Mouse (Mus musculus) kidney, embryonic 14.5 days (tissue): Measurements from ENCODE around the gene Espl1. TPM values are rescaled to one million over a fixed set of nuclear protein-coding genes. Genes with fewer than 3 reads are reported as not detected.
A peak's percentile ranks its signal among the peaks of the same experiment; 100 is the strongest.

Experiments
- ATAC-seq: fragments of 200-750 bp; cut with Nextera tagmentation; 2 replicates; pipeline ENCODE4 v1.8.0; 2017; ENCODE audit warnings: moderate number of reproducible peaks, mild to moderate bottlenecking, moderate TSS enrichment, moderate library complexity; ENCODE audit not compliant: low FRiP score, low TSS enrichment
- H3K27ac ChIP-seq: fragments of 300-500 bp; sonication (generic); 2 replicates; pipeline ENCODE4 v1.5.1; 2014; ENCODE audit warnings: low read depth, mild to moderate bottlenecking, low read length, moderate library complexity, mixed read lengths
- H3K27me3 ChIP-seq: fragments of 300-500 bp; sonication (generic); 2 replicates; pipeline ENCODE4 v1.6.1; 2014; ENCODE audit warnings: mild to moderate bottlenecking, low read length; ENCODE audit not compliant: control insufficient read depth, insufficient read depth
- H3K36me3 ChIP-seq: fragments of 300-500 bp; sonication (generic); 2 replicates; pipeline ENCODE4 v1.6.1; 2014; ENCODE audit warnings: low read length, mixed read lengths; ENCODE audit not compliant: control insufficient read depth, insufficient read depth
- H3K4me1 ChIP-seq: fragments of 300-500 bp; sonication (generic); 2 replicates; pipeline ENCODE4 v1.6.1; 2014; ENCODE audit warnings: low read length, mixed read lengths; ENCODE audit not compliant: control insufficient read depth, insufficient read depth
- H3K4me2 ChIP-seq: fragments of 300-500 bp; sonication (generic); replicated peaks from 2 replicates; pipeline ENCODE4 v1.6.1; 2014; ENCODE audit warnings: low read depth, mild to moderate bottlenecking, low read length
- H3K4me3 ChIP-seq: fragments of 300-500 bp; sonication (generic); 2 replicates; pipeline ENCODE4 v1.5.1; 2014; ENCODE audit warnings: mild to moderate bottlenecking, low read length
- H3K9ac ChIP-seq: fragments of 300-500 bp; sonication (generic); 2 replicates; pipeline ENCODE4 v1.6.1; 2014; ENCODE audit warnings: low read depth, mild to moderate bottlenecking, low read length, moderate library complexity
- H3K9me3 ChIP-seq: fragments of 300-500 bp; sonication (generic); 2 replicates; pipeline ENCODE4 v1.6.1; 2016; ENCODE audit warnings: low read length; ENCODE audit not compliant: control insufficient read depth
- WGBS: fragments of 180-500 bp; shearing (Covaris S2); extraction: QIAGEN DNeasy Blood & Tissue Kit; methylation state at CpG from one replicate; pipeline ENCODE4 v1.1.7; 2014; 5-methylcytosine and 5-hydroxymethylcytosine counted together
- polyA plus RNA-seq: library from polyadenylated mRNA; unstranded; fragments of >200 nt; fragmentation: Nextera tagmentation; extraction: Ambion mirVana; gene quantifications from 2 replicates; pipeline ENCODE4 v1.2.1, GENCODE M21; 2014

Espl1 gene
- 33.6 and 35.2 TPM in 2 replicates for polyA plus RNA-seq

DNA sequence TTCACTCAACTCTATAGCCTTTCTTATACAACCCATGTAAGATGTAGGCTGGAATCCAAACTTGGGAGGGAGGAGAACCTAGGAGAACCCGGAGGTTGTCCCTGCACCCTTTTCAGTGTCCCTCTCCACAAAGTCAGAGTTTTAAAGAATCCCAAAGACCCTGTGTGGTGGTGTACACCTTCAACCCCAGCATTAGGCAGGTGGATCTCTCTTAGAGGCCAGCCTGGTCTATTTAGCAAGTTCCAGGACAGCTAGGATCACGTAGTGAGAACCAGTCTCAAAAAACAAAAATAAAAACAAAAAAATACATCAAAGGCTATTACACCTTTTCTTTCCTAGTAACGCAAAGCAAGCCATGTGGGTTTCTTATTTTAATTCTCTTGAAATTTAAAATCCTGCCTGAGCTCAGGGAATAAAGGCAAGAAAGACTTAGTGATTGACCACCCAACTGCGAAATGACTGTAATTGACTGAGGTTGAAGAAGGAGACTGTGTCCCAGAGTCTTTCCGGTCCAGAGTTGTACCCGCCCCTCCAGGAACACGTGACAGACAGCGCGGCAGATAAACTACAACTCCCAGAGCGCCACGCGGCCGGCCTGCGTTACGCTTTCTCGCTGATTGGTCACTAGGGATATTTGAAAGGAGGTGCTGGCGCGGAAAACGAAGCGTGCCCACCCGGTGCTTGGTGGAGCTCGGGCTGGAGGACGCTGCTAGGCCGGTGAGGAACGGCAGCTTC lies at the start of gene Espl1:
Gene Espl1 (plus strand): TSS at position 634 of the 735 bp plus-strand sequence.
- Histone ChIP-seq H3K36me3 (peaks cover 30% of the 10 kb centered on the region), H3K9me3 (no peaks in the 10 kb centered on the region), H3K4me1 (no peaks in the 10 kb centered on the region), H3K4me2 (peak within 1 kb of the TSS; percentile 67), H3K4me3 (peak within 1 kb of the TSS; percentile 72), H3K27ac (no peak within 1 kb of the TSS), H3K9ac (peak within 1 kb of the TSS; percentile 67), H3K27me3 (no peaks in the 10 kb centered on the region)
- peak; percentile 98 for ATAC-seq
- WGBS = 6% methylated on average over 25 of the region's 25 CpGs

- peaks cover 49% of the 10 kb centered on the region for H3K4me1 ChIP-seq
- peak overlapping the region; percentile 74 for H3K9ac ChIP-seq
- no peaks in the 10 kb centered on the region for H3K36me3 ChIP-seq
- H3K4me2 ChIP-seq = peak overlapping the region; percentile 81
- H3K27me3 ChIP-seq = no peaks in the 10 kb centered on the region; the same call in 1 of the 2 replicates
- peak; percentile 75 for ATAC-seq
- under 1% methylated on average over 34 of the region's 35 CpGs for WGBS
- H3K27ac ChIP-seq = peak overlapping the region; percentile 96
- peak overlapping the region; percentile 66 for H3K4me3 ChIP-seq
- no peaks in the 10 kb centered on the region for H3K9me3 ChIP-seq
These were observed 49.2 kb upstream of the Espl1 start for GRCm38 (mm10) chr15:102246866-102247251.

GRCm38 (mm10) chr15:102247252-102248130 lies 48.6 kb upstream of the Espl1 start:
- Histone ChIP-seq H3K4me1 (peaks cover 49% of the 10 kb centered on the region), H3K9me3 (no peaks in the 10 kb centered on the region), H3K4me2 (peak overlapping the region; percentile 81), H3K27ac (peak overlapping the region; percentile 96), H3K4me3 (peak overlapping the region; percentile 66), H3K9ac (peak overlapping the region; percentile 74), H3K36me3 (0 out of 2 replicates have a peak, but pooled peaks cover 3% of the 10 kb centered on the region), H3K27me3 (no peaks in the 10 kb centered on the region; the same call in 1 of the 2 replicates)
- under 1% methylated on average over 56 of the region's 65 CpGs for whole genome bisulfite sequencing
- peak; percentile 59 for ATAC-seq

DNA sequence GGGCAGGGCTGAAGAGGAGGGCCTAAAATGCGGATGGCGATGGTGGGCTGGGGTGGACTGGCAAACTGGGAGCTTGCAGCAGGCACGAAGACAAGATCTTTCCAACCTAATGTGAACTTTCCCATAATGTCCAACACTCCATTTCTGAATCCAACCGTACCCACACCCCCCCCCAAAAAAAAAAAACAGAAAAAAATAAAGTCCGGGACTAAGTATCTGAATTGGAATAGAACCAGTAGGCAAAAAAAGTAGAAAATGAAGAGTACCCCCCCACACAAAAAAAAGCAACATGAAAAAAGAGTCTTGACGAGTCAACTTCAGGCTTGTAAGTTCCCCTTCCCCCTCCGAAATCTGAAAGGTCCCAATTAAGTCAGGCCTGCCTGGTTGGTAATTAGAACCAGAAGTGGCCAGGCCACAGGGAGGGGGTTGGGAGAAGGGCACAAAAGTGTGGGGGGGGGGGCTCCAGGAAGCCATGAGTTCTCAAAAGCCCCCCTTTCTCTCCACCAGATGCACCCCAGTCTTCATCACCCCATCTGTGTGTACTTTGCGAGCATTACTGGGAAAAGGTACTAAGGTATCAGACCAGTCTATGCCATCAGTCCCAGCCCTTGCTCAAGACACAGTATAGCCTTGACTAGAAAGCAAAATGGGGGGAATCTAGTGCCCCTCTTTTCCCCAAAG lies 47.8 kb upstream of the Espl1 start:
- Histone ChIP-seq H3K4me1 (peaks cover 43% of the 10 kb centered on the region), H3K27ac (peak overlapping the region; percentile 96), H3K4me3 (peak overlapping the region; percentile 66), H3K36me3 (0 out of 2 replicates have a peak, but pooled peaks cover 3% of the 10 kb centered on the region), H3K9me3 (no peaks in the 10 kb centered on the region), H3K9ac (peak overlapping the region; percentile 74), H3K27me3 (no peaks in the 10 kb centered on the region; the same call in 1 of the 2 replicates), H3K4me2 (peak overlapping the region; percentile 81)
- 7% methylated on average over 8 of the region's 8 CpGs for WGBS
- ATAC-seq = no peak

DNA sequence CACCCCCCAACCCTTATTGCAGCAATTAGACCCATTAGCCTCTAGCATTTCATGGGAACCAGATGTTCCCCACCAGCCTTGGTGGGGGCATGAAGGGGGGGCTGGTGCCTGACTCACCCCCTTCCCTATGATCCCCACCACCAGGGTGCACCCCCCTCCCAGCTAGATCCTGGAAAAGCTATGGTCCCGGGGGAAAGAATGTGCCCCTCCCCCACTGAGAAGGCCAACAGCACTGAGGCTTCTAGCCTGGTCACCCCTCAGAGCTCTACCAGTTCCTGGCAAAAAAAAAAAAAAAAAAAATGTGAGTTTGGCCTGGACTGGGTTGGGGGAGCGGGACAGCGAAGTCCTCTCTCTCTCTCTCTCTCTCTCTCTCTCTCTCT lies 47.3 kb upstream of the Espl1 start:
- Histone ChIP-seq H3K4me3 (peak overlapping the region; percentile 30; the same call in 1 of the 2 replicates), H3K36me3 (0 out of 2 replicates have a peak, but pooled peaks cover 3% of the 10 kb centered on the region), H3K9ac (no peak overlapping the region), H3K27ac (peak overlapping the region; percentile 96), H3K4me2 (peak overlapping the region; percentile 81), H3K4me1 (peaks cover 38% of the 10 kb centered on the region), H3K27me3 (no peaks in the 10 kb centered on the region; the same call in 1 of the 2 replicates), H3K9me3 (no peaks in the 10 kb centered on the region)
- WGBS = 4% methylated on average over 3 of the region's 3 CpGs
- ATAC-seq = no peak

GRCm38 (mm10) chr15:102249251-102249691 lies 46.8 kb upstream of the Espl1 start:
- H3K27ac ChIP-seq = peak overlapping the region; percentile 96
- H3K27me3 ChIP-seq = no peaks in the 10 kb centered on the region; the same call in 1 of the 2 replicates
- H3K4me2 ChIP-seq = peak overlapping the region; percentile 81
- ATAC-seq = no peak
- H3K9ac ChIP-seq = peak overlapping the region; percentile 46; the same call in 1 of the 2 replicates
- 1% methylated on average over 13 of the region's 13 CpGs for WGBS
- H3K36me3 ChIP-seq = 0 out of 2 replicates have a peak, but pooled peaks cover 3% of the 10 kb centered on the region
- H3K9me3 ChIP-seq = no peaks in the 10 kb centered on the region
- H3K4me1 ChIP-seq = peaks cover 33% of the 10 kb centered on the region
- H3K4me3 ChIP-seq = peak overlapping the region; percentile 30

DNA sequence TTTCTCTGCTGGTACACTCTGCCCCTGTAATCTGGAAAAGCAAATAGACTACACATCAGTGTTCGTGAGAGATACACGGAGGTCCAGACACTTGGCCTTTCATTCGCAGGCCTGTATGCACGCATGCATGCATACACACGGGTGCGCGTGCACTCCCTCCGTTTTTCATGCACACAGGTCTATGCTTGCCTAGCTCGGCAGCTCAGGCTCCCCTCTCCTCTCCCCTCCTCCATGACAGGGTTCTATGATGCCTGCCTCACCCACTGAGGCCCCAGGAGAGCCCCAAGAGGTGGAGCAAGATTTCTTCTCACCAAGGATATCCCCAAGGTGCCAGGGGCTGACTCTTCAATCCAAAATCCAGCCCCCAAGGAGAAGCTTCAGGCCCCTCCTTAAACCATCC lies 46.1 kb upstream of the Espl1 start:
- no peak for ATAC-seq
- no peaks in the 10 kb centered on the region; the same call in 1 of the 2 replicates for H3K27me3 ChIP-seq
- H3K36me3 ChIP-seq = 0 out of 2 replicates have a peak, but pooled peaks cover 3% of the 10 kb centered on the region
- no peaks in the 10 kb centered on the region for H3K9me3 ChIP-seq
- peaks cover 28% of the 10 kb centered on the region for H3K4me1 ChIP-seq
- peak overlapping the region; percentile 96 for H3K27ac ChIP-seq
- H3K4me2 ChIP-seq = peak overlapping the region; percentile 81
- peak overlapping the region; percentile 46; the same call in 1 of the 2 replicates for H3K9ac ChIP-seq
- WGBS = 46% methylated on average over 9 of the region's 9 CpGs
- H3K4me3 ChIP-seq = no peak overlapping the region; the same call in 1 of the 2 replicates

GRCm38 (mm10) chr15:102250521-102250920 lies 45.5 kb upstream of the Espl1 start:
- WGBS = 71% methylated on average over 5 of the region's 5 CpGs
- Histone ChIP-seq H3K27ac (no peak overlapping the region), H3K9me3 (no peaks in the 10 kb centered on the region), H3K36me3 (0 out of 2 replicates have a peak, but pooled peaks cover 3% of the 10 kb centered on the region), H3K4me1 (peaks cover 29% of the 10 kb centered on the region), H3K4me2 (no peak overlapping the region), H3K27me3 (no peaks in the 10 kb centered on the region; the same call in 1 of the 2 replicates), H3K4me3 (no peak overlapping the region), H3K9ac (no peak overlapping the region)
- no peak for ATAC-seq
